Mouse (Mus musculus) B cell, adult 2 months (primary cell): ENCODE data around the gene Cnot6l.

ENCODE experiments used
- DNase-seq, 2 experiments: peaks; one replicate each; pipeline ENCODE4 v3.0.0; 2022

Cnot6l gene

GRCm38 (mm10) chr5:96164021-96164411, at the start of gene Cnot6l:
TSS of gene Cnot6l (minus strand) at chr5:96164171.
- DNase-seq: peak; percentile 72 to 76

GRCm38 (mm10) chr5:96209916-96210583, 46.1 kb upstream of the Cnot6l start:
- peak; percentile 95 to 96 for DNase-seq

- peak; percentile 59 to 61 for DNase-seq
These were observed 45.5 kb upstream of the Cnot6l start, which contains the start of gene Mrpl1 for GRCm38 (mm10) chr5:96209459-96209858. TSS of gene Mrpl1 (plus strand) at chr5:96209493.

- DNase-seq: peak in 1 of 2 experiments; percentile 9
These were observed 44.6 kb upstream of the Cnot6l start for GRCm38 (mm10) chr5:96208543-96208942.

GRCm38 (mm10) chr5:96207531-96207930, 43.6 kb upstream of the Cnot6l start:
- no peak for DNase-seq

GRCm38 (mm10) chr5:96206897-96207296, 42.9 kb upstream of the Cnot6l start:
- no peak for DNase-seq

GRCm38 (mm10) chr5:96201462-96202154, 37.6 kb upstream of the Cnot6l start:
- DNase-seq: no peak

GRCm38 (mm10) chr5:96200269-96200668, 36.3 kb upstream of the Cnot6l start:
- no peak for DNase-seq

- no peak for DNase-seq
These were observed 34.3 kb upstream of the Cnot6l start for GRCm38 (mm10) chr5:96198271-96198670.

- no peak for DNase-seq
These were observed 32.6 kb upstream of the Cnot6l start for GRCm38 (mm10) chr5:96196547-96197052.

GRCm38 (mm10) chr5:96191251-96191650, 27.3 kb upstream of the Cnot6l start:
- DNase-seq: no peak

GRCm38 (mm10) chr5:96189761-96190160, 25.8 kb upstream of the Cnot6l start:
- DNase-seq: no peak

- no peak for DNase-seq
These were observed 20.0 kb upstream of the Cnot6l start for GRCm38 (mm10) chr5:96183987-96184386.

GRCm38 (mm10) chr5:96183211-96183610, 19.2 kb upstream of the Cnot6l start:
- DNase-seq: no peak

GRCm38 (mm10) chr5:96176879-96177358, 12.9 kb upstream of the Cnot6l start:
- no peak for DNase-seq

- DNase-seq: no peak
These were observed 12.2 kb upstream of the Cnot6l start for GRCm38 (mm10) chr5:96176121-96176520.

GRCm38 (mm10) chr5:96171765-96172164, 7.8 kb upstream of the Cnot6l start:
- DNase-seq: no peak

- DNase-seq: no peak
These were observed 6.5 kb upstream of the Cnot6l start for GRCm38 (mm10) chr5:96170443-96170842.

GRCm38 (mm10) chr5:96166761-96167160, 2.8 kb upstream of the Cnot6l start:
- peak in 1 of 2 experiments; percentile 14 for DNase-seq

- no peak for DNase-seq
These were observed 463 bp downstream of the Cnot6l start for GRCm38 (mm10) chr5:96163396-96164020.

- DNase-seq: peak; percentile 82 to 83
These were observed 1.3 kb downstream of the Cnot6l start for GRCm38 (mm10) chr5:96162399-96163331.
